Mouse (Mus musculus) olfactory bulb, adult 2 months (tissue): ENCODE data around the gene Krt83.

Experiments used
- CTCF ChIP-seq: fragments of 200-500 bp; IDR thresholded peaks from 2 replicates; pipeline ENCODE4 v1.5.1; 2012; ENCODE audit warnings: low read depth, mild to moderate bottlenecking, low read length, moderate library complexity; ENCODE audit not compliant: insufficient read depth
- POLR2A ChIP-seq: fragments of 200-500 bp; IDR thresholded peaks from 2 replicates; pipeline ENCODE4 v1.6.1; 2012; ENCODE audit warnings: mild to moderate bottlenecking, low read depth, low read length, moderate library complexity; ENCODE audit not compliant: insufficient read depth

DNA sequence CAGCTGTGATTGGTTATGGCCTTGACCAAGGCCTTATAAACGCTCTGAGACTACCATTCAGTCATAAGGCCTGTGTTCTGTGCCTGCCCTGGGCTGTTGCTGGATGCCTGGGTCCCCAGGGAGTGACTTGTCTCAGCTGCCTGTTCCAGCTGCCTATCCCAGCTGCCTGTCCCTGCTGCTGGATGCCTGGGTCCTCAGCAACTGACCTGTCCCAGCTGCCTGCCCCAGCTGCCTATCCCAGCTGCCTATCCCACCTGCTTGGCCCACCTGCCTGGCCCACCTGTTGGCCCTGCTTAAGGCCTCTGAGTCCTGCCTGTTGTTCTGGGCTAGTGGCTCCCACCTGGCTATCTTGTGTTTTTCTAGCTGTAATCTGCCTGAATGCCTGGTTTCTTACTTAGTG is 2.9 kb upstream of the Krt83 start:
- TF ChIP-seq CTCF (no peak), POLR2A (no peak)
